Mouse (Mus musculus): ENCODE measurements around the gene Ces2g.

The Ces2g gene

GRCm38 (mm10) chr8:104961537-104961961 is at the start of gene Ces2g:
Gene Ces2g (plus strand): TSS chr8:104961718.
- no peak for DNase-seq (ENCODE audit: low read depth)

GRCm38 (mm10) chr8:104925972-104926596 is 35.4 kb upstream of the Ces2g start, which contains the start of gene Ces2e:
Gene Ces2e (plus strand): TSS chr8:104926260.
- DNase-seq (ENCODE audit: low read depth): no peak

- no peak for DNase-seq (ENCODE audit: low read depth)
These were observed 34.2 kb upstream of the Ces2g start for GRCm38 (mm10) chr8:104927301-104927700.

- DNase-seq (ENCODE audit: low read depth): no peak
These were observed 16.9 kb upstream of the Ces2g start for GRCm38 (mm10) chr8:104944665-104945064.

GRCm38 (mm10) chr8:104947056-104947455 is 14.5 kb upstream of the Ces2g start, which contains the start of gene Ces2f:
Gene Ces2f (plus strand): TSS chr8:104947356.
- DNase-seq (ENCODE audit: low read depth): no peak

- no peak for DNase-seq (ENCODE audit: low read depth)
These were observed 12.5 kb upstream of the Ces2g start for GRCm38 (mm10) chr8:104949031-104949430.

GRCm38 (mm10) chr8:104962229-104962901 is 847 bp downstream of the Ces2g start:
- no peak for DNase-seq (ENCODE audit: low read depth)

GRCm38 (mm10) chr8:104963375-104963894 is 1.9 kb downstream of the Ces2g start:
- no peak for DNase-seq (ENCODE audit: low read depth)

GRCm38 (mm10) chr8:104984126-104984525 is 22.6 kb downstream of the Ces2g start:
- DNase-seq (ENCODE audit: low read depth): no peak

- DNase-seq (ENCODE audit: low read depth): no peak
These were observed 23.4 kb downstream of the Ces2g start for GRCm38 (mm10) chr8:104984942-104985341.

GRCm38 (mm10) chr8:104998191-104998590 is 36.7 kb downstream of the Ces2g start:
- no peak for DNase-seq (ENCODE audit: low read depth)

- DNase-seq (ENCODE audit: low read depth): no peak
These were observed 37.7 kb downstream of the Ces2g start for GRCm38 (mm10) chr8:104999183-104999582.

GRCm38 (mm10) chr8:105000586-105000985 is 39.1 kb downstream of the Ces2g start, which contains the start of gene Ces2h:
Gene Ces2h (plus strand): TSS chr8:105000853.
- DNase-seq (ENCODE audit: low read depth): no peak

GRCm38 (mm10) chr8:105010000-105010399 is 48.5 kb downstream of the Ces2g start:
- DNase-seq (ENCODE audit: low read depth): no peak

- no peak for DNase-seq (ENCODE audit: low read depth)
These were observed 49.6 kb downstream of the Ces2g start for GRCm38 (mm10) chr8:105011136-105011535.

GRCm38 (mm10) chr8:105014391-105014790 is 52.9 kb downstream of the Ces2g start:
- no peak for DNase-seq (ENCODE audit: low read depth)

All from naive thymus-derived CD4-positive, alpha-beta T cell, adult 2 months (primary cell).